Mouse (Mus musculus) gastrocnemius, postnatal 14 days (tissue): ENCODE results near the gene Ftsj1. TPM values are rescaled to one million over a fixed set of nuclear protein-coding genes. Genes with fewer than 3 reads are reported as not detected.
A peak's percentile ranks its signal among the peaks of the same experiment; 100 is the strongest.

ENCODE experiments used
- DNase-seq: peaks from one replicate; pipeline ENCODE4 v3.0.0; 2021; ENCODE audit warnings: mixed read lengths
- intact Hi-C: fragments of 180-260 bp; cut with DNase I; formaldehyde crosslinking; loops from one replicate; pipeline ENCODE4 v1.15.1; 2025; ENCODE audit warnings: low total_unique reads
- long read RNA-seq, 2 experiments: library from polyadenylated mRNA; stranded (forward); transcript quantifications; one replicate each; pipeline ENCODE4 v2.0.0; 2021
- total RNA-seq, 2 experiments: library from RNA; stranded (reverse); gene quantifications; 2 replicates each; pipeline ENCODE4 v1.2.3; 2021

Ftsj1 gene
- 10 to 100 TPM; 11.2 to 12.6 TPM for total RNA-seq
- long read RNA-seq, experiment 1, transcript Ftsj1-203 (13 exons, 1,656 nt): major isoform, 11 of 13 reads
- long read RNA-seq, experiment 1, partial matches to known transcripts: 1 of 13 reads
- long read RNA-seq, experiment 1, other reads (novel, unspliced or antisense): 1 of 13 reads
- long read RNA-seq, experiment 2, transcript Ftsj1-203 (13 exons, 1,656 nt): major isoform, 12 of 15 reads
- long read RNA-seq, experiment 2, partial matches to known transcripts: 0 of 15 reads
- long read RNA-seq, experiment 2, other reads (novel, unspliced or antisense): 1 of 15 reads

DNA sequence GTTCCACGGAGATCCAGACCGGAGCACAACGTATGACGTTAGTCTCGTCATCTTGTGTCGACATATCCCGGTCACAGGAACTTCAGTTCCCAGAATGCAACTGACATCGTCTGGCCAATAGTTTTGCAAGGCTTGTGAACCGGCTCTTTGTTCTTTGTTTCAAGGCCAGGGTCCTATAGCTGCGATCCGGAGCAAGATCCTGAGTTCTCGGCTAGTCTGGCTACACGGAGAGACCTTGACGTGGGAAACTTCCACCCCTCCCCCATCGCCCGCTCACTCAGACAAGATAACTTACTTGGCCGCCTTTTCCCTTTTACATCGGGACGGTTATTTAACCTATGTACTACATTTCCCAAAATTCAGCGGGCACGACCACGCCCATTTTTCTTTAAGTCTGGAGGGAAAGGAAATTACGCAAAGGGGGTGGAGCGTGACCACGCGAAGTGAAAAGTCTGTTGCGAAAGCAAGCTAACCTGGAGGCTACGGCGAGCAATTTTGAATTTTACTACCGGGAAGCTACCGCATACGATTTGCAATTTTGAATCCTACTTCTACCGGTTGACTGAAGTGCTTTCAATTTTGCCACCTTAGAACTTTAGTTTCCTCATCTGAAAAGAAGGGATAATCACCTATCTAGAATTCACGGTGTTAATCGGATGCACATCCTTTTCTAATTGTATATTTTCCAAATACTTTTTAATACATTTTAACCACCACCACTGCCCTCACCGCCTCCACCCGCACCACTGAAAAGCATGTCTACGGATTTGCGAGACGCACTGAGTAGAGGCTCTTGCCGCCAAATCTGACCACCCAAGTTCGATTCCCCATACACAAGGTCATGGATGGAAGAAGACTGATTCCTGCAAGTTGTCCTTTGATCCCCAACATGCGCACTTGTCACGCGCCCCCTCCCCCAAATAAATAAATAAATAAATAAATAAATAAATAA is at the start of gene Ftsj1:
Gene Ftsj1, minus strand, starts transcription at position 73 of the 952 bp plus-strand sequence.
- peak; percentile 67 for DNase-seq
- intact Hi-C loops: no loop called here

- no peak for DNase-seq
- intact Hi-C loops: no loop called here
Measured at GRCm38 (mm10) chrX:8288621-8289020, 36.4 kb upstream of the Ftsj1 start.

DNA sequence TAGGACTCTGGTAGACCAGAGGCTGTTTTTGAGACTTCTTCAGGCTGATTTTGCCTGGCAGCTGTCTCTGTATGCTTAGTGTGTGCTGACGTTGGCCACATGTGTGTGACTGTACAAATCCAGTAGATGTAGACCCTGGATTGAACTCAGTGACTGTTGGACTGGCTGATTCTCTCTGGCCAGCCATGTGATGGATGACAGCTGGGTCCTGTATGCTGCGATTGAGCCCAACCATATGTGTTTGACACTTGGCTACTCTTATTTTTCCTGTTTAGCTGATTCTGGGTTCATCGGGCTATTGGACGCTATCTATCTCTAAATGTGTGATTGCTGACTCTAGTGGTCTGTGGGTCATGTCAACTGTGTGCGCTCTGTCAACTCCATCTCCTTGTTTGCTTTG is 21.9 kb upstream of the Ftsj1 start:
- intact Hi-C loops: no loop called here
- DNase-seq: no peak

- no peak for DNase-seq
- intact Hi-C loops: no loop called here
Measured at GRCm38 (mm10) chrX:8272000-8272399, 19.8 kb upstream of the Ftsj1 start.

GRCm38 (mm10) chrX:8271083-8271820 is 19.0 kb upstream of the Ftsj1 start, which contains the start of gene Slc38a5:
Gene Slc38a5, plus strand, starts transcription at chrX:8271133.
- intact Hi-C loops: no loop called here
- DNase-seq: no peak

DNA sequence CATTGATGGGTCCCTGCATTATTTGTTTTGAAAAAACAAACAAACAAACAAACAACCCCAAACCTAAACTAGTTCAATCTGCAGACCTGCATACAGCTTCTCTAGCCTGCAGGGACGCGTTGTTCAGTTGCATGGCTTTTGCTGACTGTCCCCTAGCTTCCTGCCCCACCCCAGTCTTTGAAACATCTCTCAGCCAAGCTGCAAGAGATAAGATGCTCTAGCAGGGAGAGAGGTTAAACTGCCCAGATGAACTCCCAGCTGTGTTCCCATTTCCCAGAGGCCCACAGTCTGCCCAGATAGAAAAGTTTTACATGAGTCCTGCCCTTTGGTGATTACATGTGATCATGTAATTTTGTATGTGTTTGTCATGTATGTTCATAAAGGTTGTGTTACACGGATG is 12.0 kb upstream of the Ftsj1 start:
- intact Hi-C loops: no loop called here
- DNase-seq: no peak

- intact Hi-C loops: no loop called here
- DNase-seq: no peak
Measured at GRCm38 (mm10) chrX:8263156-8263804, 11.1 kb upstream of the Ftsj1 start.

GRCm38 (mm10) chrX:8259478-8259877 is 7.3 kb upstream of the Ftsj1 start:
- intact Hi-C loops: no loop called here
- DNase-seq: no peak

- intact Hi-C loops: no loop called here
- no peak for DNase-seq
Measured at GRCm38 (mm10) chrX:8255807-8256206, 3.6 kb upstream of the Ftsj1 start.

DNA sequence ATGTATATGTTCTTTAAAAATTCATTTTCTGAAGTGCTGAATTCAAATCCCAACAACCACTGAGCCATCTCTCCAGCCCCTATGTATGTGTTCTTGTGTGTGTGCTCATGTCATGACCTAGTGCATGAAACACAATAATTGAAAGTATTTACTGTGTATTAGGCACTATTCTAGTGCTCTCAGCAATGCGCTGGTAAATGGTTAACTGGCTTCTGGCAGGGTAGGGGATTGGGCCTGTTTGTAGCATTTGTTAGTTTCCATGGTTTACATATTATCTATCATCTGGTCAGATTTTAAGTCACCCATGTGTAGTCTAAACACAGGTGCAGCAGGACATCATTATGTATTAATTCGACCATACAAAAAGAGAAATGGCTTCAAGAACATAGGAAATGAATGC is 1.5 kb upstream of the Ftsj1 start:
- no peak for DNase-seq
- intact Hi-C loops: no loop called here

GRCm38 (mm10) chrX:8251789-8252333 is 345 bp downstream of the Ftsj1 start:
- intact Hi-C loops: no loop called here
- no peak for DNase-seq

- intact Hi-C loops: no loop called here
Measured at GRCm38 (mm10) chrX:8248542-8249120, 3.6 kb downstream of the Ftsj1 start.

DNA sequence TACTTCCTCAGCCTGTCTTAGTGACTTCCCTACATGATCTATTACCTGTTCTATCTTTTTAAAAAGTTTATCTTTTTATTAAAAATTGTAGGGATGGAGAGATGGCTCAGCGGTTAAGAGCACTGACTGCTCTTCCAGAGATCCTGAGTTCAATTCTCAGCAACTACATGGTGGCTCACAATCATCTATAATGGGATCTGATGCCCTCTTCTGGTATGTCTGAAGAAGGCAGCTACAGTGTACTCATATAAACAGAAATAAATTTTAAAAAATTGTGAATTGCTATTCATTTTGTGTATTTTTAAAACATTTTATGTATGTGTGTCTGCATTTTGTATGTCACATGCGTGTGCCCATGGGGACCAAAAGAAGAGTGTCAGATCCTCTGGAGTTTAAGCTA is 4.5 kb downstream of the Ftsj1 start:
- intact Hi-C loops: no loop called here

More at GRCm38 (mm10) chrX:8248542-8249120, 3.6 kb downstream of the Ftsj1 start:
- DNase-seq: no peak

DNA sequence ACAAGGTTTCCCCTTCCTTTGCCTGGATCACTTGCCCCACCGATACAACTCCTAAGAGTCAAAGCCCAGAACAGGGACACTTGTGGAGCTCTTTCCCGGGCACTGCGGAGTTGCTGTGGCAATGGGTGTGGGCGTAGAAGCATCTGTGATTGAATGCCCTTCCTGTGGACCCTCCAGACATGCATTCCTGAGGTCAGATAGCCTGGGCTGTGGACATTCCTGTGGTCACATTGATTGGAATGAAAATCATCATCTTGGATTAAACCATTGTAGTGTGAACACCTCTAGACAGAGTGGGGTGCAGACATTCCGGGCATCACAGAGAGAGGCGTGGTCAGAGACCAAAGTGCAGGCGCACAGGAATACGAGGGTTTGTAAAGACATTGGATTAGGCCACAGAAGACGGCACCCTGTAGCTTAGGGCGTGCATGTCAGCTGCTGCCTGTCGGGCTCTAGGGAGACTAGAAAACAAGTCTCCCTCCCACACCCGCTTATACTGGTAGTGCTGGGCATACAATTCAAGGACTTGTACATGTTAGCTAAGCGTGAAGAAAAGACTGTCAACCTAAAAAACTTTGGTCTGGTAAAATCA is 13.3 kb downstream of the Ftsj1 start:
- no peak for DNase-seq
- intact Hi-C loops: no loop called here

More for the DNA sequence above, 4.5 kb downstream of the Ftsj1 start:
- DNase-seq: no peak

DNA sequence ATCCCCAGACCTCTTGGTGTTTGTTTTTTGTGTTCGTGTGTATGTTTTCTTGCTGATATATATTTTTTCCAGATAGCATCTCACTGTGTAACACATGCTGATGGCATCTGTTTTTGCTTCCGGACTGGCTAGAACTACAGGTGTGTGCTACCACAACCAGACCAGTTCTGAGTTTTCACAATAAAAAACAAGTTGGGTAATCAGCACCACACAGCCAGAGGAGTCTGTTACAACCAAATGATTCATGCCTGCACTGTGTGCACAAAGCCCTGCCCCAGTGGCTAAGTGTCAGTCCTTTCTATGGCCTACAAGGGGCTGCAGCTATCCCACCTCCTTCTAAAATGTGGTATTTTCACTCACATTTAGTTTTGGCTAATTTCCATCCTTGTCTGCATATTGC is 15.5 kb downstream of the Ftsj1 start:
- DNase-seq: no peak
- intact Hi-C loops: no loop called here

GRCm38 (mm10) chrX:8233602-8234001 is 18.6 kb downstream of the Ftsj1 start:
- no peak for DNase-seq
- intact Hi-C loops: no loop called here

DNA sequence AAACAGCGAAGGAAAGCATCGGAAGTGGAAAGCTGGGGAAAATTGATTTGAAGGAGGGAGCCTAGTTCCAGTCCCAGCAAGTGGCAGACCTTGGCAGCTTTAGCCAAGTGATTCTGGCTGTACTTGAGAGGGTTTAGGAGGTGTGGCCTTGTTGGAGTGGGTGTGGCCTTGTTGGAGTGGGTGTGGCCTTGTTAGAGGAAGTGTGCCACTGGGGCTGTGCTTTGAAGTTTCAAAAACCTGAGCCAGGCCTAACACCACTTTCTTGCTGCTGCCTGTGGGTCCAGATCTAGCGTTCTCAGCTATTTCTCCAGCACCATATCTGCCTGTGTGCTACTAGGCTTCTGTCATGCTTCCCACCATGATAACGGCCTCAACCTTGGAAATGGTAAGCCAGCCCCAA is 21.9 kb downstream of the Ftsj1 start:
- no peak for DNase-seq
- intact Hi-C loops: no loop called here

- intact Hi-C loops: no loop called here
- no peak for DNase-seq
Measured at GRCm38 (mm10) chrX:8223473-8223872, 28.7 kb downstream of the Ftsj1 start.
